In the genomic region with DNA sequence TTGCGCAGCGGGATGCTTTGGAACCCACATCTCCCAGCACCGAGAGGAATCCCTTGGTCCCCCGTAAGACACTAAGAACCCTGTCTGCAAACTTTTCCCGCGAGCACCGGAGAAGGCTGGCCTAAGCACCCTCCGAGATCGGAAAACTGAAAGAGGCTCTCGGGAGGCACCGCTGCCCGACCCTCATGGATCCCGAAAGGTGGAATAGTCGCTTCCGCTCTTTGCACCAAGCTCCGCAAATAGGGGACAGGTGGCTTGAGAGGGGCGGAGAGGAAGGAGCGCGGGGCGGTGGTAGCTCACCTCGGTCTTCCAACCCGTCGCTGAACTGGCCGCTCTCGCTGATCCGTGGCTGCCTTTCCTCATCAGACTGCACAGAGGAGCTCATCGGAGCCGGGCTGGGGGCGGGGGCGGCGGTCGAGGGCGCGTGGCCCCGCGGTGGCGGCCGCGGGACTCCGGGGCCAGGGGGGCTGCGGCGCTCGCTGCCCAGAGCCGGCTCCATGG, we compare ENCODE assay signal across 9 mouse cellular contexts. TPM values are rescaled to one million over a fixed set of nuclear protein-coding genes. Genes with fewer than 3 reads are reported as not detected.
A peak's percentile ranks its signal among the peaks of the same experiment; 100 is the strongest.
DNase-seq lines count a peak whose midpoint lies in the region; ATAC-seq and TF ChIP-seq lines count a peak whose summit lies in the region.
"Had no signal": no experiment of that assay in that cellular context is flagged by ENCODE, and none has a peak within 500 bp of the region (broad histone marks: within the 10 kb centered on the region; RNA-seq: fewer than 3 reads in every experiment).

No protein-coding gene starts in this region.

- peak overlapping the region; percentile 86 for H3K4me2 ChIP-seq in hindbrain, embryonic 12.5 days (replicated peaks)
- peak overlapping the region; percentile 56 for H3K4me2 ChIP-seq in liver, embryonic 14.5 days (ENCODE audit: low read depth)
- peak overlapping the region; percentile 80 for H3K4me2 ChIP-seq in neural tube, embryonic 15.5 days

- peaks cover 3% of the 10 kb centered on the region; the same call in 1 of the 2 replicates for H3K9me3 ChIP-seq in erythroblast, embryonic 14.5 days (ENCODE audit: control insufficient read depth, low read length)
- H3K9me3 ChIP-seq in ES-Bruce4 (replicated peaks; ENCODE audit: control insufficient read depth, insufficient read depth, low read length, poor library complexity, severe bottlenecking), result no peaks in the 10 kb centered on the region
- no peaks in the 10 kb centered on the region for H3K9me3 ChIP-seq in hindbrain, embryonic 12.5 days (replicated peaks)
- H3K9me3 ChIP-seq in liver, embryonic 14.5 days (ENCODE audit: control insufficient read depth, low read length), result no peaks in the 10 kb centered on the region
- no peaks in the 10 kb centered on the region for H3K9me3 ChIP-seq in neural tube, embryonic 15.5 days (replicated peaks)

- 1% methylated on average over 41 of the region's 44 CpGs for WGBS in hindbrain, embryonic 12.5 days
- 1% methylated on average over 44 of the region's 44 CpGs for WGBS in liver, embryonic 14.5 days (ENCODE audit: insufficient replicate concordance)
- WGBS in neural tube, embryonic 15.5 days, result under 1% methylated on average over 37 of the region's 44 CpGs

- no peak for TF ChIP-seq POLR2A in ES-Bruce4 (IDR thresholded peaks at IDR 0.05; ENCODE audit: insufficient read depth, low read length)

- ATAC-seq in erythroblast, adult 5-6 weeks (replicated peaks; ENCODE audit: low FRiP score, poor library complexity, severe bottlenecking), result no peak
- peak; percentile 27; the same call in 1 of the 2 replicates for ATAC-seq in hindbrain, embryonic 12.5 days (ENCODE audit: low FRiP score)
- no peak for ATAC-seq in liver, embryonic 14.5 days (ENCODE audit: insufficient read depth)
- peak; percentile 39 for ATAC-seq in neural tube, embryonic 15.5 days (ENCODE audit: low FRiP score)

- no peak for TF ChIP-seq EP300 in ES-Bruce4 (IDR thresholded peaks at IDR 0.05; ENCODE audit: insufficient read depth, low read depth, low read length)
- no peak for TF ChIP-seq EP300 in liver, embryonic 14.5 days (IDR thresholded peaks at IDR 0.05; ENCODE audit: low read depth)

- peak overlapping the region; percentile 43 for H3K9ac ChIP-seq in ES-Bruce4 (ENCODE audit: low read depth, poor library complexity, severe bottlenecking)
- peak overlapping the region; percentile 79 for H3K9ac ChIP-seq in hindbrain, embryonic 12.5 days
- H3K9ac ChIP-seq in liver, embryonic 14.5 days (replicated peaks), result no peak overlapping the region
- peak overlapping the region; percentile 64 for H3K9ac ChIP-seq in neural tube, embryonic 15.5 days (replicated peaks)

- no peak overlapping the region for H3K27ac ChIP-seq in ES-Bruce4 (ENCODE audit: insufficient read depth, low read length)
- H3K27ac ChIP-seq in hindbrain, embryonic 12.5 days, result peak overlapping the region; percentile 79
- no peak overlapping the region for H3K27ac ChIP-seq in liver, embryonic 14.5 days
- peak overlapping the region; percentile 74 for H3K27ac ChIP-seq in neural tube, embryonic 15.5 days (replicated peaks)

- H3K36me3 ChIP-seq in erythroblast, embryonic 14.5 days (ENCODE audit: control insufficient read depth), result no peaks in the 10 kb centered on the region
- H3K36me3 ChIP-seq in ES-Bruce4 (ENCODE audit: control insufficient read depth, insufficient read depth, low read length, poor library complexity, severe bottlenecking), result no peaks in the 10 kb centered on the region
- H3K36me3 ChIP-seq in hindbrain, embryonic 12.5 days, result no peaks in the 10 kb centered on the region
- H3K36me3 ChIP-seq in liver, embryonic 14.5 days (replicated peaks; ENCODE audit: control insufficient read depth, insufficient read depth, low read depth), result no peaks in the 10 kb centered on the region
- no peaks in the 10 kb centered on the region for H3K36me3 ChIP-seq in neural tube, embryonic 15.5 days

- H3K4me1 ChIP-seq in erythroblast, embryonic 14.5 days (ENCODE audit: control insufficient read depth), result peaks cover 10% of the 10 kb centered on the region
- H3K4me1 ChIP-seq in ES-Bruce4 (ENCODE audit: control insufficient read depth, insufficient read depth, low read length), result no peaks in the 10 kb centered on the region
- peaks cover 20% of the 10 kb centered on the region for H3K4me1 ChIP-seq in hindbrain, embryonic 12.5 days
- no peaks in the 10 kb centered on the region for H3K4me1 ChIP-seq in liver, embryonic 14.5 days (replicated peaks; ENCODE audit: control insufficient read depth in 2 of 2, insufficient read depth in 2 of 2, low read length in 1 of 2)
- peaks cover 36% of the 10 kb centered on the region for H3K4me1 ChIP-seq in neural tube, embryonic 15.5 days

- TF ChIP-seq CTCF in ES-Bruce4 (IDR thresholded peaks at IDR 0.05; ENCODE audit: low read depth, low read length), result no peak
- TF ChIP-seq CTCF in liver, embryonic 14.5 days (IDR thresholded peaks at IDR 0.05; ENCODE audit: low read depth), result no peak

- peak overlapping the region; percentile 27 for H3K4me3 ChIP-seq in erythroblast, embryonic 14.5 days (replicated peaks)
- H3K4me3 ChIP-seq in ES-Bruce4 (ENCODE audit: low read depth, low read length), result peak overlapping the region; percentile 61
- peak overlapping the region; percentile 63 for H3K4me3 ChIP-seq in hindbrain, embryonic 12.5 days
- peak overlapping the region; percentile 12 to 43 for H3K4me3 ChIP-seq in liver, embryonic 14.5 days (ENCODE audit: insufficient read depth in 1 of 2, low read depth in 2 of 2, low read length in 2 of 2)
- H3K4me3 ChIP-seq in neural tube, embryonic 15.5 days (replicated peaks), result peak overlapping the region; percentile 62

- H3K27me3 ChIP-seq in erythroblast, embryonic 14.5 days (ENCODE audit: control insufficient read depth), result peaks cover 68% of the 10 kb centered on the region
- peaks cover 8% of the 10 kb centered on the region for H3K27me3 ChIP-seq in ES-Bruce4 (ENCODE audit: control insufficient read depth, insufficient read depth, low read length, poor library complexity, severe bottlenecking)
- H3K27me3 ChIP-seq in hindbrain, embryonic 12.5 days, result peaks cover 57% of the 10 kb centered on the region
- H3K27me3 ChIP-seq in liver, embryonic 14.5 days (ENCODE audit: control insufficient read depth, insufficient read depth, low read length), result peaks cover 51% of the 10 kb centered on the region
- H3K27me3 ChIP-seq in neural tube, embryonic 15.5 days (replicated peaks), result peaks cover 50% of the 10 kb centered on the region

- peak; percentile 56 for DNase-seq in embryo, embryonic 10 days (ENCODE audit: low spot score)
- DNase-seq in liver, embryonic 14.5 days (ENCODE audit: low read depth in 3 of 3, low spot score in 3 of 3), result no peak
- no peak for DNase-seq in ovary, postnatal 14 days (ENCODE audit: low spot score)

RNA-seq across cellular contexts. Expression of a gene that starts 2.2 kb away (rescaled TPM):
- not detected in 2 replicates for polyA plus RNA-seq in erythroblast, embryonic 14.5 days (2012)
- total RNA-seq in erythroblast, adult 5-6 weeks (2015; ENCODE audit: low replicate concordance), result not detected in 2 replicates
- not detected in 2 replicates for total RNA-seq in erythroblast, adult 5-6 weeks (2017; ENCODE audit: low replicate concordance)
- polyA plus RNA-seq in ES-Bruce4 (2011; ENCODE audit: insufficient read depth, insufficient read length, low read depth, missing spikeins), result 0.24 and 1.6 TPM in 2 replicates
- 40.4 and 45.0 TPM in 2 replicates for polyA plus RNA-seq in hindbrain, embryonic 12.5 days (2016; fragmentation: Nextera tagmentation; extraction: Ambion mirVana)
- polyA plus RNA-seq in liver, embryonic 14.5 days (2012; rRNA removed), result 0.09 and 0.13 TPM in 2 replicates
- polyA plus RNA-seq in liver, embryonic 14.5 days (2014; fragmentation: Nextera tagmentation; extraction: Ambion mirVana), result 0.27 and 0.51 TPM in 2 replicates
- polyA plus RNA-seq in neural tube, embryonic 15.5 days (2015; fragmentation: Nextera tagmentation; extraction: Ambion mirVana), result 47.1 and 54.1 TPM in 2 replicates

RNA-seq across cellular contexts. Expression of a gene that starts 52.0 kb away (rescaled TPM):
- 0.32 and 0.40 TPM in 2 replicates for polyA plus RNA-seq in erythroblast, embryonic 14.5 days (2012)
- total RNA-seq in erythroblast, adult 5-6 weeks (2015; ENCODE audit: low replicate concordance), result 21.1 and 26.1 TPM in 2 replicates
- total RNA-seq in erythroblast, adult 5-6 weeks (2017; ENCODE audit: low replicate concordance), result 24.0 and 25.3 TPM in 2 replicates
- not detected in 2 replicates for polyA plus RNA-seq in ES-Bruce4 (2011; ENCODE audit: insufficient read depth, insufficient read length, low read depth, missing spikeins)
- 0.10 and 0.26 TPM in 2 replicates for polyA plus RNA-seq in hindbrain, embryonic 12.5 days (2016; fragmentation: Nextera tagmentation; extraction: Ambion mirVana)
- 2.7 and 4.5 TPM in 2 replicates for polyA plus RNA-seq in liver, embryonic 14.5 days (2012; rRNA removed)
- polyA plus RNA-seq in liver, embryonic 14.5 days (2014; fragmentation: Nextera tagmentation; extraction: Ambion mirVana), result 7.1 and 7.9 TPM in 2 replicates
- polyA plus RNA-seq in neural tube, embryonic 15.5 days (2015; fragmentation: Nextera tagmentation; extraction: Ambion mirVana), result not detected in 2 replicates
- total RNA-seq: heart, adult 18-20 months had no signal

Comparison
In these comparisons a context has a peak if more than half of its experiments do, and no peak if none do; other contexts are left out.
1. ATAC-seq: peak in hindbrain, embryonic 12.5 days (single experiment) and neural tube, embryonic 15.5 days (single experiment); none in erythroblast, adult 5-6 weeks (single experiment) and liver, embryonic 14.5 days (single experiment).
2. H3K27ac ChIP-seq: peak in hindbrain, embryonic 12.5 days (single experiment) and neural tube, embryonic 15.5 days (single experiment); none in ES-Bruce4 (single experiment) and liver, embryonic 14.5 days (single experiment).
3. RNA of a gene that starts 2.2 kb away (polyA plus RNA-seq): 47.1 to 54.1 TPM in neural tube, embryonic 15.5 days and 40.4 to 45.0 TPM in hindbrain, embryonic 12.5 days; 0.24 to 1.6 TPM in ES-Bruce4, 0.09 to 0.51 TPM in liver, embryonic 14.5 days and not detected in erythroblast, embryonic 14.5 days; every median in the first group is over 10 times any median in the second.
4. Peak in every context shown above with its lines, with median percentiles within 50 percentile points of each other: H3K4me3 ChIP-seq and H3K4me2 ChIP-seq.